Mouse (Mus musculus) C2C12 (cell line): ENCODE results near the gene Dock3.

Source experiments
- CTCF ChIP-seq: IDR thresholded peaks from one replicate; pipeline ENCODE4 v1.5.1; 2011; ENCODE audit not compliant: control insufficient read depth, insufficient read depth, insufficient read length
- FOSL1 ChIP-seq: IDR thresholded peaks from one replicate; pipeline ENCODE4 v1.8.0; 2011; ENCODE audit warnings: mild to moderate bottlenecking, low read length; ENCODE audit not compliant: poor library complexity, insufficient read depth, severe bottlenecking
- MAX ChIP-seq: IDR thresholded peaks from one replicate; pipeline ENCODE4 v1.6.1; 2011; ENCODE audit warnings: mild to moderate bottlenecking, control low read depth
- MYOG ChIP-seq: IDR thresholded peaks from one replicate; pipeline ENCODE4 v1.6.1; 2011; ENCODE audit not compliant: control insufficient read depth, insufficient read length; ENCODE audit errors: extremely low read depth
- USF1 ChIP-seq: IDR thresholded peaks from one replicate; pipeline ENCODE4 v1.6.1; 2011; ENCODE audit warnings: low read depth, mild to moderate bottlenecking, control low read depth, moderate library complexity

DNA sequence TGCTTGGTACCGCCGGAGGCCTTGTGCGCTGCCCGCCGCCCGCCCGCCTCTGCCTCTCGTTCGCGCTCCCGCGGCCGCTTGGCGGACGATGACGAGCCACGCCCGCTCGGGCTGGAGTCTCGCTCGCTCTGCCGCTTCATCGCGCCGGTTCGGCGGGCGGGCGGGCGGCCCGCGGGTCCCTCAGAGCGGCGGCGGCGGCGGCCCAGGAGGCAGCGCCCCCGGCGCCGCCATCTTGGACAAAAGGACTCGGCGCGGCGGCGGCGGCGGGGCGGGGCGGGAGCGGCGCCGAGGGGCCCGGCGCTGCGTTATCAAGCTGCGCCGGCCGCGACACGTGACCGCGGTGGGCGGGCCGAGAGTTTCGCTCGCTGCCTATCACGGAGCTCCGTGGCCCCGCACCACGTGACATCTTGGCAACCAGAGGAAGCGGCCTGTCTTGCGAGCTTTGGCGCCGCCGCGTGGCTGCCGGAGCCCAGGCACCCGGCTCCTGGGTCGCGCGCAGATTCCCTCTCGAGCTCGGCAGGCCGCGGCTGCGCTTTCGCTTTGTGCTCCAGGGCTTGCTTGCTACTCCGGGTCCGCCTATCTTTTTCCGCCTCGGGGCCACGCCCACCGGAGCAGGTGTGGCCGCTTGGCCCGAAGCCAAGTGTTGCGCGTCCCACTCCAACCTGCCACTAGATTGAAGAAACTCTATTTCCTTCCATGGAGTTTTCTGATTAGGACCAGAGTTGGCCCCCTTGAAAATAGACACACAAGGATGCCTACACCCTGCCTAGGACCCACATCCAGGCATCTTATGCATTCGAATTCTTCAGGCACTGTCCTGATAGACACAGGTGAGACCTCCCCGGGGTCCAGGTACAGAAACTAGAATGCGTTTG, 344.6 kb downstream of the Dock3 start, which contains the start of gene Rbm15b:
- TF ChIP-seq FOSL1, result no peak
- peak; percentile 90 for TF ChIP-seq CTCF
- TF ChIP-seq MAX, result peak; percentile 72
- TF ChIP-seq USF1, result peak; percentile 95
- TF ChIP-seq MYOG, result no peak
